Mouse (Mus musculus): ENCODE results near the gene Pgk1.
"Not testable (repeated sequence)": the region's sequence is repeated elsewhere in the genome, so short reads cannot be mapped to it uniquely, and the experiment has no call there.

Pgk1 gene

DNA sequence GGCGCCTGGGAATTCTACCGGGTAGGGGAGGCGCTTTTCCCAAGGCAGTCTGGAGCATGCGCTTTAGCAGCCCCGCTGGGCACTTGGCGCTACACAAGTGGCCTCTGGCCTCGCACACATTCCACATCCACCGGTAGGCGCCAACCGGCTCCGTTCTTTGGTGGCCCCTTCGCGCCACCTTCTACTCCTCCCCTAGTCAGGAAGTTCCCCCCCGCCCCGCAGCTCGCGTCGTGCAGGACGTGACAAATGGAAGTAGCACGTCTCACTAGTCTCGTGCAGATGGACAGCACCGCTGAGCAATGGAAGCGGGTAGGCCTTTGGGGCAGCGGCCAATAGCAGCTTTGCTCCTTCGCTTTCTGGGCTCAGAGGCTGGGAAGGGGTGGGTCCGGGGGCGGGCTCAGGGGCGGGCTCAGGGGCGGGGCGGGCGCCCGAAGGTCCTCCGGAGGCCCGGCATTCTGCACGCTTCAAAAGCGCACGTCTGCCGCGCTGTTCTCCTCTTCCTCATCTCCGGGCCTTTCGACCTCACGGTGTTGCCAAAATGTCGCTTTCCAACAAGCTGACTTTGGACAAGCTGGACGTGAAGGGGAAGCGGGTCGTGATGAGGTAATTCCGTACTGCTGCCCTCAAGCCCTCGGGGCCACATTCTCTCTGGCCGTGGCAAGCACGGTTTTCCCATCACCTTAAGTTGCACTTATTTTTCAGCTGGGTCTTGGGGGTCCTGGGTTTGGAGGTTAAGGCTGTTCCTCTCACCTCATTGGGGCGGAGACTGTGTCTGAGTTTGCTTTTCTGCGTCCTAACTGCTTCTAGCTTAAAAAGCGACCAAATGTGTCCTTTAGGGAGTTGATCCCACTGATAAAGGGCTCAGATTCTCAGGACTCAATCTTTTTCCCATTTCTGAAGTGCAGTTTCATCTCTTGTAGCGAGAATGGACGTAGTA is at the start of gene Pgk1:
TSS of gene Pgk1 (plus strand) at position 388 of the 937 bp plus-strand sequence.
- DNase-seq (ENCODE audit: low read depth): peak; percentile 94

DNA sequence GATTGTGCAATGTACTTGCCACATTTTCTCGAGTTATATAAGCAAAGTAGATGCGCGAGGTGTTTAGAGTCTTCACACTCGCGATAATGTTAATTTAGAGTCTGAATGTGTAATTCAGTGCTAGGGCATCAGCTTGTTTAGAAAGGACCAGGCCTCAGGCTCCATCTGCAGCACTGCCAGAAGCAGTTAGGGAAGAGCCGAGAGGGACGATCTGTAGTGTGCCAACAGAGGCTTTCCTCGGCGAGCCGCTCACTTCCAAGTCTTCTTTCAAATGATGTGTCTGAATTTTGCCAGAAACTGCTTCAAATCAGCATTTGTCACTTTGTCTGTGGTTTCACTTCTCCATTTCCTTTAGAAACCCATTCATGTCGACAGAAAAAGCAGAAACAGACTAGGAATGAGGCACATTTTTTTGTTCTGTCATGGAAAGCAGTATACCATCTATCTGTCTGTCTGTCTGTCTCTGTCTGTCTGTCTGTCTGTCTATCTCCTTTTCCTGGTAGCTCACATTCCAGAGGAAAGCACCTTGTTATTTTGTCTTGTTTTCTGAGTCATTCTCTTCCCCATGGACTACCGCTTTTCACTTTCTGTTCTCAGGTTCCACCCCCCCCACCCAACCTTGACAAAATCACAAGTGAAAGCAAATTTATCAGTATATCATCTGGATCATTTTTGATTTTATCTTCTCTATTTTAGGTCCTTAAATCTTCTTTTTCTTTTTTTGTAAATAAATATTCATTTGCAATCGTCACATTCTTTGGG is 47.4 kb upstream of the Pgk1 start:
- no peak for DNase-seq (ENCODE audit: low read depth)

- DNase-seq (ENCODE audit: low read depth): no peak
Observed at GRCm38 (mm10) chrX:106142936-106143335, 44.0 kb upstream of the Pgk1 start, which contains the start of gene Tlr13. Tlr13 (plus strand) TSS chrX:106143204.

DNA sequence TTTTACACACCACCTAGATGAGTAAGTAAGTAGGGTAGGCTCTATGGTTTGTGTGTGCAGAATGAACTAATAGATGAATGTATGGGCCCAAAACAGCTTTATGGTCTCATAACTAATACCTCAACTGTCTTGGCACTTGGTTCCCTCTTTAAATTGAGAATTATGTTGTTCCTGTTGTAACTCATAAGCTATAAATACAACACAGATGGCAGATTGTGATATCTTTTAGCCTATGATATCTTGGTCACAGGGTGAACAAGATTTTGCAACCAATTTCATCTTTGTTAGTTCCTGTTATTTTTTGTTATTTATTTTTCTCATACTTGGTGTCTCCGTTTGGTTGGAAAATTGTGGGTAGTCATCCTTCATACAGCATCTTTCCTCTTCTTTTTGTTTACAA is 38.7 kb upstream of the Pgk1 start:
- DNase-seq (ENCODE audit: low read depth): no peak

GRCm38 (mm10) chrX:106149460-106149859 is 37.4 kb upstream of the Pgk1 start:
- peak; percentile 72 for DNase-seq (ENCODE audit: low read depth)

DNA sequence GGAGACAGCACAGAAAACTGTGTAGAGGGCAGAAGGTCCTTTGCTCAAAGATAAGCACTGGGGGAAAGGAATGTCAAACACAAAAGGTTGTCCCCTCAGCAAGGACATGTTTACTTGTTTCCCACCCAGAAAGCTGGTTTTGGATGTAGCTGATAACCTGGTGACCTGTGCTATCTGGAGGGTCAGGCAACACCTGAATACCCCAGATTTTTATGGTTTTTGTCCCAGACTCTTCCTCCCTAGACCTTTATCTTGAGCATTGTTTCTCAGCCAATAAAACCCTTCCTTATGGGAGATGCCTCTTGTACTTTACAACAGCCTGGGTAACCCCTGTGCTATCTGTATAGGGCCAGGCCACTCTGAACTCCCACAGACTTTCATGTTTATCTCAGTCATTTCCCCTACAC is 32.7 kb upstream of the Pgk1 start:
- DNase-seq (ENCODE audit: low read depth): no peak

DNA sequence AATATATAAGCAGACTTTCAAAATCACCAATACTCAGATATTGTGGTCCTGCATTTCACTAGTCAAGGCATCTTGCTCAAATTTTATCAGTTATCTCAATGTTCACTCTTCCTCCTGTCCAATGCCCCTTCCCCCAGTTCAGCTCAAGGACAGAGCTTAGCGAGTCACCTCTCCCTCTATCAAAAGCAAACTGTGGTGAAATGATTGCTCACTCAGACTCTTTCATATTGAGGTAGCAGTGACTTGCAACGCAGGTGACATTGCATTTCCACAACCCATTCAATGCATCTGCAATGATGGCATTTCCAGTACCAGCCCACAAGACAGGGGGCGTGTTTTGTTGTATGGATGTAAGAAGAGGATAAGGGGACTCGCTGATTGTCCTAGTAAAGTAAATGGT is 31.0 kb upstream of the Pgk1 start:
- no peak for DNase-seq (ENCODE audit: low read depth)

DNA sequence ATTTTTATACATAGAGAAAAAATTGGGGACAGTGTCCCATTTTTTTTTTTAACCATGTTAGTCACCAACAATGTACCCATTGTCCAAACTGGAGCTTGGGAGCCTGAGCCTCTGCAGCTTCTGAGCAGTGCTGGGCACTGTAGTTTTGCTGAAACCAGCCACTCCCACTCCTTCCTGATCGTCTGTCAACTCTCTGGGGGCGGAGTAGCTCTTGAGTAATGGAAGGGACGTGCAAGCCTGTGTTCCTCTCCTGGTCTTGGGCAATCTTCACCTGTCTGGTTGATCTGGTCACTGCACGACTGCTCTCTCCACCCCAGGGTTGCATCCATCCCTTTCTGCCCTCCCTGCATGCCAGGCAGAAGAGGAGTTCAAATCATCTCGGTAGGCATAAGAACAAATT is 22.9 kb upstream of the Pgk1 start:
- DNase-seq (ENCODE audit: low read depth): peak; percentile 7

DNA sequence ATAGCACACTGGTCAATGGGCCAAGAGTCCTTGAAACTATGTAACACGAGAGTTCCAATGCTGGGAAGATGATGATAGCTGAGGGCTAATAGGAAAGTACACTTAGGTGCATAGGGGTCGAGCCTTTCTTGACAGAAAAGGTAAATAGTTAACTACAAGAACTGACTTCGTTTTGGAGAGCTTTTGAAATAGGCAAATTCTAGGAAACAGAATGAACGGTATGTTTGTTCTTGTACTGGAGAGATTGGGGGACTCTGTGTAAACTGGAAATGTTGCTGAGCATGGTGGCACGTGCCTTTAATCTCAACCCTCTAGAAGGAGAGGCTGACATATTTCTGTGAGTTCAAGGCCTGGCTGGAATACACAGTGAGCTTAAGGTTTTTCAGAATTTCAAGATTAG is 22.3 kb upstream of the Pgk1 start:
- no peak for DNase-seq (ENCODE audit: low read depth)

- DNase-seq (ENCODE audit: low read depth): peak; percentile 64
Observed at GRCm38 (mm10) chrX:106165089-106165488, 21.8 kb upstream of the Pgk1 start.

DNA sequence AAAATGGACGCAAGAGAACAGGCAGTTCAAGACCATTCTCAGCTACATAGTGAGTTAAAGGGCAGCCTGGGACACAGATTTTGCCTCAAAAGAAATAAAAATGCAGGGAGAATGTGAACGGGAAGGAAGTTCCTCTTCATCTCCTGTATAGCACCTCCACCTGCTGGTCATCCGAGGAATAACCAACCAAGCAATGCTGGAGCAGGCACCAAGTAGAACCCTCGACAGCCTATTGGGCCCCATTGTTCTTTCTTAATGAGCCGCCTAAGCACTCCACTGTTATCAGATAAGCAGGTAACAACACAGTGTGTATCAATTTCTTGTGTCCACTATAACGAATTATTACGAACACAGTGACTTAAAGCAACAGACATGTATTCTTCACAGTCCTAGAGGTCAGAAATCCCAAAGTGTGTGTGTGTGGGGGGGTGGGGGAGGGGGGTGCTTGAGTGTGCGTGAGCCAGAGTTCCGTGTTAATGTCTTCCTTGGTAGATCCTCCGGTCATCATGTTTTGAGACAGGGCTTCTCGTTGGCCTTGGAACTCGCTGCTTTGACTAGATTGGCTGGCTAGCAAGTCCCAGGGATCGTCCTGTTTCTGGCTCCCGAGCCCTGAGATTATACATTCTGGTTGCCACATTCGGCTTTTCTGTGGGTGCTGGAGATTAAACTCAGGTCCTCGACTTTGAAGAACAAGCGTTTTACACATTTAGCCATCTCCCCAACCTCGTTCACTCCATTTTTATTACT is 15.6 kb upstream of the Pgk1 start:
- peak; percentile 87 for DNase-seq (ENCODE audit: low read depth)

DNA sequence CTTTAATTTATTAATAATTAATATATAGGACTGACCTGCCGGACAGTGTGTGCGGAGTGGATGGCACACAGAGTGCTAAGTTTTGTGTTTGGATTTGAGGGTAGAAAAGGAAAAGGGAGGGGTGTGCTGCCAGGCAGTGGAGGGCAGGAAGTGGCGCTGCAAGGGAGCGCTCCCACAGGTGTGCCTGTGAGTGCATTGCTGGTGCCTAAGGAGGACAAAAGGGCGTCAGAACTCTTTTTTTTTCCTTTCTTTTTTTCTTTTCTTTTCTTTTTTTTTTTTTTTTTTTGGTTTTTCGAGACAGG is 15.1 kb upstream of the Pgk1 start:
- DNase-seq (ENCODE audit: low read depth): no peak

GRCm38 (mm10) chrX:106176331-106176730 is 10.6 kb upstream of the Pgk1 start:
- no peak for DNase-seq (ENCODE audit: low read depth)

DNA sequence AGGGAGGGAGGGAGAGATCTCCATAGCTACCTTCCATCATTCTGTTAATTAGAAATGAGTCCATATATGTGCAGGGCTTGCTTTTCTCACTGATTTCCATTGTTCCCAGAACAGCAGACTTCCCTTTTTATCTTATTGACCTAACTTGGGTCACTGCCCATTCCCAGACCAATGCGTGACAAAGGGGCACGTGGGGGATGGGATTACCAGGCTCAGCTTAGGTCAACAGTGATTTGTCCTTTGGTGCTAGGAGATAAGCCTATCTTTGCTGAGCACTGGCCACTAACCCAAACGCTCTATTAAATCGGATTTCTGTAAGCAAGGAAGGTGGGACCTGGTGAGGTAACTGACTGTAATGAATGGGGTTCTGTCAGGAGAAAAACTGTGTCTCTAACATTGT is 2.6 kb upstream of the Pgk1 start:
- DNase-seq (ENCODE audit: low read depth): no peak

DNA sequence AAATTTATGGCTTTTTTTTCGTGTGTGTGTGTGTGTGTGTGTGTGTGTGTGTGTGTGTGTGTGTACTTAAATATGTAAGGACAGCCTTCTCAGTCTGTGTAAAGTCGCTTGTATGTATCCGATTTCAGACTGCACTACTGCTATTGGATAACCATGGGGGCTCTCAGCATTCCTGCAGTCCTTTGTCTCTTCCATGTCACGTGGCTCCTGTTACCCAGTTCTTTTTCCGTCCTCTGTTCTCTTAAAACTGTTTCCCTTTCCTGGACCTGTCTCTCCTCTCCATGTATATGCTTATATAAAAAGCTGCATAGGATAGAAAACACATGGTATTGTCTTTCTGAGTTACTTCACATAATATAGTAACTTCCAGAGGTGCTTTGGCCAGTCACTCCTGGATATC is 1.2 kb upstream of the Pgk1 start:
- peak; percentile 51 for DNase-seq (ENCODE audit: low read depth)

- DNase-seq (ENCODE audit: low read depth): peak; percentile 38
Observed at GRCm38 (mm10) chrX:106187737-106188136, 837 bp downstream of the Pgk1 start.

GRCm38 (mm10) chrX:106189356-106189755 is 2.5 kb downstream of the Pgk1 start:
- no peak for DNase-seq (ENCODE audit: low read depth)

- DNase-seq (ENCODE audit: low read depth): peak; percentile 28
Observed at GRCm38 (mm10) chrX:106190091-106190490, 3.2 kb downstream of the Pgk1 start.

GRCm38 (mm10) chrX:106194361-106194760 is 7.5 kb downstream of the Pgk1 start:
- not testable (repeated sequence) for DNase-seq (ENCODE audit: low read depth)

DNA sequence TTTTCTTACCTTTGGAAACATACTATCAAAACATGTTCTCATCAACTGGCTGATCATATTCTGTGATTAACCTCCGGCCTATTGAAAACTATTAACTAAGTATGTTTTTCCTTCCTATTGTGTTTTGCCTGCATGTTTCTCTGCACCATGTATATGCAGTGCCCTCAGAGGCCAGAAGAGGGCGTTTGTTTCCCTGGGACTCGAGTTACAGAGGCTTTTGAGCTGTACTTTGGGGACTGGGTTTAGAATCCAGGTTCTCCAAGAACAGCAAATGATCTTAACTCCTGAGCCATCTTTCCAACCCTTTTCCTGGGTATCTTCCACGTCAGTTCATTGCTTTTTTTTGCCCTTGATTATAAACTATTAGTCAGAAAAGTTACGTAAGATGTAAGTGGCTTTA is 10.4 kb downstream of the Pgk1 start:
- DNase-seq (ENCODE audit: low read depth): peak; percentile 31

GRCm38 (mm10) chrX:106198904-106199303 is 12.0 kb downstream of the Pgk1 start:
- peak; percentile 26 for DNase-seq (ENCODE audit: low read depth)

GRCm38 (mm10) chrX:106209100-106209499 is 22.2 kb downstream of the Pgk1 start:
- no peak for DNase-seq (ENCODE audit: low read depth)
